Mouse (Mus musculus) megakaryocyte, embryonic 14.5 days (primary cell): ENCODE measurements around the gene Cfb.

Source experiments
- FLI1 ChIP-seq: IDR thresholded peaks from 2 replicates; pipeline ENCODE4 v1.6.1; 2012; ENCODE audit warnings: low read length, inconsistent platforms, mixed read lengths
- GATA1 ChIP-seq: IDR thresholded peaks from 3 replicates; pipeline ENCODE4 v1.6.1; 2012; ENCODE audit warnings: mixed read lengths, low read length, inconsistent platforms, borderline replicate concordance

GRCm38 (mm10) chr17:34814818-34815370 is 47.4 kb downstream of the Cfb start:
- no peak for TF ChIP-seq GATA1
- no peak for TF ChIP-seq FLI1
